Mouse (Mus musculus) adrenal gland, adult 8-10 months (tissue): Measurements from ENCODE around the gene Eno3. TPM values are rescaled to one million over a fixed set of nuclear protein-coding genes. Genes with fewer than 3 reads are reported as not detected.

Experiments
- DNase-seq: peaks from one replicate; pipeline ENCODE4 v3.0.0; 2022
- total RNA-seq, 4 experiments: library from RNA; stranded (reverse); gene quantifications; 2 replicates each; pipeline ENCODE4 v1.2.4; 2022

The Eno3 gene
- total RNA-seq, 4 experiments from 2014 or later: 39.4 to 66.5 (median 54.7) TPM

DNA sequence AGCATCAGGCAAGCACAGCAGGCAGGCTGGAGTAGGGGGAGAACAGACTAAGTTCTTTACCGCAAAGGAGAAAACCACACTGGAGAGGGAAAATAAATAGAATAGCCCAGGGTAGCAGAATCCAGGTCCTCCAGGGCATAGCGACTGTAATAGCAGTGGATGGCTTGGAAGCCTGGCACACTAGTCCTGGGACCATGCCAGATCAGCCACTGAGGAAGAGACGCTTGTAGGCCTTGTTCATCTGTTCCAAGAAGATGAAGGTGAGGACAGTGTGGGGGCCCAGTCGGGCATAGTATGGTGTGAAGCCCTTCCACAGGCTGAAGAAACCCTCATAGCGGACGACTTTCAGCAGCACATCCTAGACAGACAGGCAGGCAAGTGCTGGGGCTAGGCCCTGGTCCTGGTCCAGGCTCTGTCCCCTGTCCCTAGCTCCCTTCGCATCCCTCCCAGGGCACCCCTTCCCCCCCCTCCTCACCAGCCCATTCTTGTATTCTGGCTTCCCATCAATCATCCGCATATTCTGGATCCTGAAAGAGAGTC is 12.4 kb upstream of the Eno3 start:
- no peak for DNase-seq

DNA sequence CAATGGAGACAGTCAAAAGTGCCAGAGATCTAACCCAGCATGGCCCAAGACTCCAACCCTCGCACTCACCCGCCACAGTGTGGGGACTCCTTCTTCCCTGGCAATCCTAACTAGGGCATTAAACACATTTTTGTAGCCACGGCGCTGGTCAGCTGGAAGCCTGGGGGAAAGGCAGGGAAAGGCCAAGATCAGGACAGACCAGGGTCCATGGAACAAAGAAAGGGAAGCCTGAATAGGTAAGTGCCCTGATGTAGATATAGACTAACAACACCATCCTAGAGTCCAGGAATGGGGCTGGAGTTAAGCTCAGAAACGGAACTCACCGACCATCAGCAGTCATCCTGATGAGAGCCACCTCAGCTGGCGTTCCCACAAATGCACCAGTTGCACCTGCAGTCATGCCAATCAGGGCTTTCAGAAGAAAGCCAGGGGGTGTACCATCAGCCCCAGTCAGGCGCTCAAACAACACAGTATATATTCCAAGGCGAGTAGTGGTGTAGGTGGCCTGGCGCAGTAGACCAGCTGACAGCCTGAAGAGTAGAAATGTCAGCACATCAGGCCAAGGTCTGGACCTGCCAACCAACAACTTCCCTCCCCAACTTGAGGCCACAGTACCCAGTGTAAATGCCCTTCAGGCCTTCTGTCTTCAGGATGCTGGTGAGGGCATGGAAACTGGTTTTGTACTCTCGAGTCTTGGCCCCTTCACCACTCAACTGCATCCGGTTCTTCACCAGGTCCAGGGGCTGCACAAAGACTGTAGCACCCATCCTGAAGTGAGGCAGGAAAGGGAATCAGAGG is 11.3 kb upstream of the Eno3 start:
- DNase-seq: no peak

DNA sequence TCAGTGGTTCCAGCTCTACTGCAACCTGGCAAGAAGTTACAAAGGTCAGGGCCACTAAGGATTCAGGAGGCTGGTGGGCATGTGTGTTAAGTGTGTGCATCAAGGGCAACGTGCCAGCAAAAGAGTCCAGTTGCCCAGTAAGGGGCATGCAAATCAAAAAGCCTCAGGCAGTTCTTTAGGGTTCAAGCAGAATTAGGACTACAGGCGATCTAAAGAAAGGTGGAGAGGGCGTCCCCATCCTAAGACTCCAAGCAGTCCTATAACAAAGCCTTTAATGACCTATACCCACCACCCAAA is 10.8 kb upstream of the Eno3 start:
- no peak for DNase-seq

DNA sequence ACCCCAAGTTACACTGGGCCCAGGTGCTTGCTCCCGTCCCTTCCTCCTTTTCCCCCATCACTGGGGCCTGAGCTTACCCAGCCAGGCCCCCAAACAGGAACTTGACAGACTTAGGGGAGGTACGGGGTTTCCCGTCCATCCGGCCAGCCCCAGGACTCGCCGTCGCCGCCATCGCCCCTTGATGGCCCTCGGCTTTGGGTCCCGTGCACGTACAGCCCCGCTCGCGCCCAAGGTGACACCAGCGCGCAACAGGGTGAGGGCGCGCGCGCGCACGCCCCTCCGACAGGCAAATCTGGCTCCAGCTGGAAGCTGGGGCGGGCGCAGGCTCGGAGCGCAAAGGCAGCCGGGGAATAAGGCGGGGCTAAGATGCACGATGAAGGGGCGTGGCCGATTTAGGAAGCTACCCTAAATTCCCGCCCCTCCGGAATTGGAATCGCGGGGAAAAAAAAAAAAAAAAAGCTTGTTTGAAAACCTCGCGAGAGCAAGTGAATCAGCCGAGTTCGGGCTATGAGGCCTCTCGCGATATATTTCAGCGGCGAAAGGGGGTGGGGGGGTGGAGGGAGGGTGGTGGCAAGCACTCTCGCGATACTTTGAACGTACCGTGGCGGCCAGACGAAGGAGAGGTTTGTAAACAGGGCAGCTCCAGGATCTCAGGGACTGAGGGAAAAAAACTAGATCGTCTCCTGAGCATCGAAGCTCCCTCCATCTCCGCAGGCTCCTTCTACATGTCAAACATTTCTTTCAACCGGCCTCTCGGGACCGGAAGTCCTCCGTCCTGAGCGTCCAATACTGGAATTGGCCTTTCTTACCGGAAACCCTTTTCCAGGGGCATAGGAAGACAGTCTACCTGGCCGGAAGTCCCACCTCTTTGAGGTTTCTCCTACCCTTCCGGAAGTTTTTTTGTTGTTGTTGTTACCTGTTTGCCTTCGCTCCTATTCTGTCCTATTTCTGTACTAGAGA is 10.0 kb upstream of the Eno3 start, which contains the start of the genes Rnf167 and Slc25a11:
TSS of gene Rnf167 (plus strand) at position 545 of the 960 bp plus-strand sequence.
TSS of gene Slc25a11 (minus strand) at position 789 of the 960 bp plus-strand sequence.
- DNase-seq: peak; percentile 95

DNA sequence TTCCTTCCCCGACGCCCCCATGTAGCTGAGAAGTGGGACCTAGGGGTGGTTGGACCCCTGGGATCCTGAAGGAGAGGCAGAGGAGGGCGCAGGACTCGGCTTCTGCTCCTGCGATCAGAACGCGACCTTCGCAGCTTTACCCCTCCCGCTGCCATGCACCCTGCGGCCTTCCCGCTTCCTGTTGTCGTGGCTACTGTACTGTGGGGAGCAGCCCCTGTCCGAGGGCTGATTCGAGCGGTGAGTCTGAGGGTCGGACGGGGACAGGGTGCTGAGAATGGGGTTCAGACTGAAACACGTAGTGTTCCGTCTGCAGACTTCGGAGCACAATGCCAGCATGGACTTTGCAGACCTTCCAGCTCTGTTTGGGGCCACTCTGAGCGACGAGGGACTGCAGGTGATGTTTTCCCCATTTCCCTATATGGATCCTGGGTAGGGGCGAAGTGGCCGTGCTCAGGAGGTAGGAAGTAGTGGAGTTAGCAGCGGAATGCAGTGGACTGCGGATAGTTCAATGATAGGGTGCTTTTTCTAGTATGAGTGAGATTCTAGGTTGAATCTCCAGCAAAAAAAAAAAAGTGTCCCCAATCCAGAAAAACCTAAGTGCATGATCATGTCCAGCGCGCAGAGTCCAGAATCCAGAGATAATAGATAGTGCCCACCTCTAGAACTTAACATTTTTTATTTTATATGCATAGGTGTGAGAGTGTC is 9.1 kb upstream of the Eno3 start:
- DNase-seq: peak; percentile 52

DNA sequence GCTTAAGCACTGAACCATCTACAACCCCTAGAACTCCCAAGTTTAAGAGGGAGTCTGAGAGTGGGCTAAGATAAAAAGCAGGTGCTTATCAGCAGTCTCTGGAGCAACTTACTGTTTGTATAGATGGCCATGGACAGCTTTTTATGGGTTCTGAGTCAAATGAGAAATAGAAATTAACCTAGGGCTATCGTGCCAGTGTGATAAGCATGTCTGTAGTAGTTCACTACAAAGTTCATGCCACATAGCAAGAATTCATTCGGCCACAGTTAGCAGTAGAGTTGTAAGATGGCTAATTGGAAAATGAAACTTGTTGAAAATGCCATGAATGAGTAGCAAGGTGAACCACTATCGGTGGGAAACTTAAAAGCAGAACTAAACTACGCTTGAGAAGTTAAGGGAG is 8.5 kb upstream of the Eno3 start:
- no peak for DNase-seq

DNA sequence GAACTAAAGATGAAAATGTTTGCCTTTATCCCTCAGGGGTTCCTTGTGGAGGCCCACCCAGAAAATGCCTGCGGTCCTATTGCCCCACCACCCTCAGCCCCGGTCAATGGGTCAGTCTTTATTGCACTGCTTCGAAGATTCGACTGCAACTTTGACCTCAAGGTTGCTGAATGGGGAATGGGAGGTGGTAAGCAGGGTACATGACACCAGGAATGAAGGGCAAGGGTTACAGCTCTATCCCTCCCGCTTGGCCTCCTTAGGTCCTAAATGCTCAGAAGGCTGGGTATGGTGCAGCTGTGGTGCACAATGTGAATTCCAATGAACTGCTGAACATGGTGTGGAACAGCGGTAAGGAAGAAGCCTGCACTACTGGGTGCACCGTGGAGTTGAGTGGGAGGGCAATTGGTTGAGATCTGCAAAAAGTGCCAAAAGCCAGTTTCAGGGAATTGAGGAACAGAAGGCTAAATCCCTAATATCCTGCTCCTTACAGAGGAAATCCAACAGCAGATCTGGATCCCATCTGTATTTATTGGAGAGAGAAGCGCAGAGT is 7.7 kb upstream of the Eno3 start:
- no peak for DNase-seq

DNA sequence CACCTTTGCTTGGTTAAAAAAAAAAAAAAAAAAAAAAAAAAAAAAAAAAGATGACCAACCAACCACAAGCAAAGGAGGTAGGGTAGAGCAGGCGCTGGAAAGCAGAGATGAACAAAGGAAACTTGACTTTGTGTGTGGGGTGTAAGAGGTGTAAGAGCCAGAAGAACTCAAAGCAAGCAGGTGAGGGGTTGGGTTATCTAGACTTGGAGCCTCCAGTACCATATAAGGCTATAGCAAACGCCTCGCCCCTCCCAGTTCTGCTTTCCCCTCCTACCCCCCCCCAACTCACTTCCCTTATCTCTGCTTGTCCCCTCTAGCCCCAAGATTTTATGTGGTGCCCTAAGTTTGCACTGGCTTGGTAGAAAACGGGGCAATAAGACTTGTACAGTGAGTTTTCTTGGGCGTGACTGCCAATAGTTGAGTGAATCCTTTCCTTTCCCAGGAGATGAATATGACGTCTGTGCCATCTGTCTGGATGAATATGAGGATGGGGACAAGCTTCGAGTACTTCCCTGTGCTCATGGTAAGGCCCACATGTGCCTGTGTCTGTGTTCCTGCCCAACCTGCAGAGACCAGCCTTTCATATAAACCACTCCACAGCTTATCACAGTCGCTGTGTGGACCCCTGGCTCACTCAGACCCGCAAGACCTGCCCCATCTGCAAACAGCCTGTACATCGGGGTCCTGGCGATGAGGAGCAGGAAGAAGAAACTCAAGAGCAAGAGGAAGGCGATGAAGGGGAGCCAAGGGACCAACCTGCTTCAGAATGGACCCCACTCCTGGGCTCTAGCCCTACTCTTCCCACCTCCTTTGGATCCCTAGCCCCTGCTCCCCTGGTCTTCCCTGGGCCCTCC is 6.5 kb upstream of the Eno3 start:
- DNase-seq: no peak

DNA sequence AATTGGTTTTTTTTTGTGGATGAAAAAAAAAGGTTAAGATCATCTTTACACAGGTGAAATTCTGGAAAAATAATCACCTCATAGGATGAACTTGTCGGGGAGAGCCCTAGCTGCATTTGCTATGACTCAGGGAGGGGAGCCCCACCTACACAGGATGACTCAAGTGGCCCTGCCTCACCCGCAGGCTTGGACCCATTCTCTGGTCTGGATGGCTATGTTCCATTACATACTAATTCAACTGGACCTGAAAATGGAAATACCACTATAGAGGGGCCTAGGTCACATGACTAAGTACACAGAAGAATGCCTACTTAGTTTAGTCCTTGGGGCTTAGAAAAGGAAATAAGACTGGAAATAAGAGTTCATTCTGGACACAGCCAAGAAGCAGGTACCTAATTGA is 5.6 kb upstream of the Eno3 start:
- DNase-seq: peak; percentile 64

DNA sequence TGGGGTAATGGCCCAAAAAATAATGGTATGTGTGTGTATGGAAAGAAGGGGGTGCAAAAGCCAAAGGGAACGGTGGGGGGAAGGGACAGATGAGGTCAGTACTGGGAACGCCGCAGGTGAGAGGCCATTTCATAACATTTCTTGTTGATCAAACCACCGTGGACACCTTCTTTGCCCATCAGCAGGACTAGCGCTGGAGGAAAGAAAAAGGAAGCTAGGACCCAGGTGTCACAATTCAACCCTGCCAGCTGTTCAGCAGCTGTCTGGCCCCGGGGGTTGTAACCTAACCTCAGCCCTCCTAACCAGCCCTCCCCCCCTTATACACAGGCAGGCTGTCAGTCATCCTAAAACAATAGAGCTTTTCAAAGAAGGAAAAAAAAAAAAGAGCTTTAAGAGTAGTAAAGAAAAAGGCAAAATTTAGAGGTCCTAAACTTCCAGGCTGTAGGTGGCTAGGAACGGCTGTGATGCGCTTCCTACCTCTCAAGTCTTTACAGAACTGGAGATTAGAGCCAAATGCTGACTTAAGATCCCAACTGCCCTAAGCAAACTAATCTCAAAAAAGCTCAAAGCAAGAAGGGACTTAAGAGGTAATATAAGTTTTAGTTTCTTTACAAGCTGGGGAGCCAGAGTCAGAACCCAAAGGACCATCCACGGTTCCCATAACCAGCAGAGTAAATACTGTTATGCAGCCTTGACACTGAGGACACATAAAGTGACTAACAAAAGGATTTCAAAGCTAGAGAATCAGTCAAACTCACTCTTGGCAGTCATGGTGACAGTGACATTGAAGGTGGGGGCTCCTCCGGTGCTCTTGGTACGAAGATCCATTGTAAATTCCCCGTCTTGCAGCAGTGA is 4.7 kb upstream of the Eno3 start:
- DNase-seq: no peak

DNA sequence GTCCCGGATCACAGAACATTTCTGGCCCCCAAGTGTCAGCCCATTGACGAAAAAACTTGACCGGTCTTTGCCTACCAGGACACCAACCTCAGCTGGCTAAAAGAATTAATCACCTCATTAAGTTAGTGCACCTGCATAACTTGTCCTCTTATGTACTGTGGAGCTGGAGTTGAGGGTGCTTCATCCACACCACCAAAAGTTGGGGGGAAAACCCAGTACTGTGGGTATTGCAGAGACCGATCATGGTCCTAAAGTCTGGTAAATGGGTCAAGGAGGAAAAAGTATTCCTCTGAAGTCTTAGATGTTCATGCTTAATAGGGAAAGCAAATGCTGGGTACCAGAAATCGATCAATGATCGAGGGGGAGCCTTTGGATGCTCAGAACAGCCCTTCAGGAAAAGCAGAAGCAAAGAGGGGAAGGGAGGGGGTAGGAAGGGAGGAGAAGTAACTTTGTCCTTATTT is 4.1 kb upstream of the Eno3 start:
- no peak for DNase-seq

DNA sequence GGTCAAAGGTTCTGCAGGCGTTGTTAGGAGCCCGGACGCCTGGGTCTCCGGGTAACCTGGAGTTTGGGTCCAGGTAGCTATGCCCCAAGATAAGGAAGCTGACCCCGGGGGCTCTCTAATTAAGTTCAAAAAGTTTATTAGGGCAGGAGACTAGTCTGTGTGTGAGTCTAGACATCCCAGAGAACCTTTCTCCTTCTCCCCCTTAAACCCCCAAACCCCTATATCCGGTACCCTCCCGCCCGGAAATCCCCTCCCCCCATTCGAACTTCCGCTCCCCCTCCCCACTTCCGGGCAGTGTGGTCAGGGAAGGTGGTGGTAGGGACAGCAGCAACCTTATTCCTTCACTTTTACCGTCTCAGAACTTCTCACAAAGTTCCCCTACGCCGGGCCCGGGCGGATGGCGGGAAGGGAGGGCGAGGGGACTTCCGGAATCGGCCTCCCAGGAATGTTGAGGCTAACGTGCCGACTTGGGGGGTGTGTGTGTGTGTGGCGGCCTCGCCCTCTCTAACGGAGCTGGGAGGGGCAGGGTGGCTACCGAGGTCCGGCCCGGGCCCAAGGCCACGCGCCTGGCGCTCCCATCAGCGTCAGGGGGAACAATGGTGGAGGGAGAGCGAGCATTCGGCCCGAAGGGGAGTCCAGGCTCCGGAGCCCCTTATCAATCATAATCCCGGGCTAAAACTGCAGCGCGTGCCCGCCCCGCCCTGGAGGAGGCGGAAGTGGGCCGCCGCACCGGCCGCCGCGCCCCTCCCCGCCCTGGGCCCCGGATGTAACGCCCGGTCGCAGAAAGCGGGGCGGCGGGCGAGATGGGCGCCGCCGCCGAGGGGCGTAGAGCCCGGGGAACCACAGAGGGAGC is 3.4 kb upstream of the Eno3 start:
- peak; percentile 68 for DNase-seq

DNA sequence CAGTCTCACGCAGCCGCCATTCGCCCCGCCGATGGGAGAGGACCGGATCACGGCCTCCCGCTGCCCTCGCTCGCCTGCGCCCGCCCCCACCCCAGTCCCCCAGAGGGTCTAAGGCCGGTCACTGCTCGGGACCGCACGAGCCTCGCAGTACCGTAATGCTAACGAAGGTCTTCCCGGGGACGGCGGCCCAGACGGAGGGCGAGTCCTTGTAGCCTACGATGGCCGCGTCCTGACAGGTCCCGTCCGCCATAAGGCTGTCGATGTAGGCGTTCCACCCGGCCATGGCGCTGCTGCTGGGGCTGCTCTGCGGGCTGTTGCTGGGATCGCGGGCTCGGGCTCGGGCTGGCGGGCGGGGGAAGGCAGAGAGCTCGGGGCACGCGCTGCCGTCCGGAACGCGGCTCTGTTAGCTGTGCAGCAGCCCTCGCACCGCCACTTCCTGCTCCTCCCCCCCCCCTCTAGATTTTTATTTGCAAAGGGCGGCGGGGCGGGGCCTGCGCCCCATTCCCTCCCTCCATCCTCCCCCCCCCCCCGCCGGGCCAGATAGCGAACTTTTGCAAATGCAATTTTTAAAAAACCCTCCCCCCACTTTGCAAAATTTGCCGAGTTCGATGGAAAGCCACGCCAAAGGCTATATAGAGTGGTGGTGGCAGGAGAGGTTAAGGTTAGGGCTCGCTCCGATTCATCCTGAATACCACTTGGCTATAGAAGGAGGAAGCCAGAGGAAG is 2.6 kb upstream of the Eno3 start, which contains the start of gene Pfn1:
TSS of gene Pfn1 (minus strand) at position 447 of the 725 bp plus-strand sequence.
- peak; percentile 54 for DNase-seq

DNA sequence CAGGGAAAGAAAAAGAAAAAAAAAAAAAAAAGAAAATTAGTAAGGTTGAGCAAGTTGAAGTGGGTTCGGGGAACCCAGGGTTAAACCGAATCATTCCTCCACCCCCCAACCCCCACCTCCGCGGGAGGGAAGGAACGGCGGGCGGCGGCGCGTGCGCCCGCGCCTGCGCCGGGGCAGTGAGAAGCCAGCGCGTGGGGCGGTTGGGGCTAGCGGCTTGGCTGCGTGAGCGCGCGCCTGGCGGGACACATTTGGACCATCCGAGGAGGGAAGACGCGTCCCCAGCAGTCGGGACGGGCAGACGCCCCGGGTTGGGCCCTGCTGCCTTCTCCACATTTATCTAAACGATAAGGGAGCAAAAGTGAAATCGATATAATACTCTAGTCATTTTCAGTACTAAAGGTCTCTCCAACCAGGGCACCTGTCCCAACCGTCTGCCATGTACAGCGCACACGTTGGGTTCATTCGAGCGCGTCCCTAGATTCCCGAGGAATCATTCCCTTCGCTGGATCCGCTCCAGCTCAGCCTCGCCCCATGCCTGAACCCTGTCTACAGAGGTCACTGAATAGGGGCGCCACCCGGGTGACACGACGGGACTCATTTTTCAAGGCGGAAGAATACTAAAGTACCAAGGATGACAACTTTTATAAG is 2.0 kb upstream of the Eno3 start:
- DNase-seq: peak; percentile 79

DNA sequence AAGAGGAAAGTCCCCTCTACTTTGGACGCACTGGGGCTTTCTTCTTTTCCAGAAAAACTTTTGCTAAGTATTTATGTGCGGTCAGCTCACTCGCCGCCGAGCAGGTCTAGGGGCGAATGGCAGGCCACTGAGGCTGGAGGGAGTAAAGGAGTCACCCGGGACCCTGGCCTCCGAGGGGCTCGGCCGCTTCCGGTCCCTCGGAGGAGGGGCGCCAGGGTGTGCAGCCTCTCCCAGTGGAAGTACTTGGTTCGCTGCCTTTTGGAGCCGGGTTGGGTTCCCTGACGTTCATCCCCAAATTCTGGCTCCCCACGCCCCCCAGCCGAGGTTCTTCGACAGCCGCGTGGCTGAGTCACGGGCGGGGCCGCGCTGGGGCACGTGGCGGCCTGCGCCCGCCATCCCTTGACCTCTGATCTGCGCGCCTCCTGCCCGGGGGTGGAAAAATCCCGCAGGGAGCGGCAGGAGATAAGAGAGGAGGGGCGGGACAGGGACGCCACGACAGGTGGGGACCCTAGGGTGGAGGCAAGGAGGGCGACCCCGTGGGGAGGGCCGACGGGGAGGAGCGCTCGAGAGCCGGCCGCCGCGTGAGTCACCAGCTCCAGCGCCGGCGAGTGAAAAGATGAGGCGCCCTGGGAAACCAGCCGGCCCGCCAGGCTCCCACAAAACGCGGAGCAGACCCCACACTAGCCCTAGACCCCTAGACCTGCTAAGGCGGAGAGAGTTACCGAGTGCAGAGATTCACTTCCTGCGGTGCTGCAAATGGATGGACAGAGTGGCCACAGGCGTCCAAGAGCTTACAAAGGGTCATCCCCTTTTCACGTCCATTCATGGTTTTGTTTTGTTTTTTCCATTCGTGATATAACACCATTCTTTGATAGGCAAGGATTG is 1.2 kb upstream of the Eno3 start:
- DNase-seq: peak; percentile 68

DNA sequence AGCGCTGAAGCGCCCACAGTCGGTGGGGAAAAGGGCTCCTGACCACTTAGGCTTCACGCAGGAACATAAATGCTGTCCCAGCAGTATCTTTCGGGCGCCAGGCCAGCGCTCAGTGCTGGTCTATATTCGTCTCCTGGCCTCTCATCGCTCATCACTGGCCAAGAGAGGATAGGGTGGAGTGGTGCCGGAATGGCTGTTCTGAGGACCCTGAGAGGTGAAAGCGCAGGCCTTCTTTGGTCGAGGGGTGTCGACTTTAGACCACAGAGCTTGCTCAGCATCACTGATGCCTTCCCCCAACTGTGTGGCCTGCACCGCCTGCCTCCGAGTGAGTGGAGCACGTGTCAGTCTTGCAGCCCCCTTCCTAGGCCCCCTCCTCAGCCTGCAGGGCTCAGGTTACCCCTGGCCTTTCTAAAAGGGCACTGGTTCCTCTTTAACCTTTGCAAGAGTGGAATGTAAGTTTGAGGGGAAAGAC is 510 bp upstream of the Eno3 start:
- DNase-seq: no peak

DNA sequence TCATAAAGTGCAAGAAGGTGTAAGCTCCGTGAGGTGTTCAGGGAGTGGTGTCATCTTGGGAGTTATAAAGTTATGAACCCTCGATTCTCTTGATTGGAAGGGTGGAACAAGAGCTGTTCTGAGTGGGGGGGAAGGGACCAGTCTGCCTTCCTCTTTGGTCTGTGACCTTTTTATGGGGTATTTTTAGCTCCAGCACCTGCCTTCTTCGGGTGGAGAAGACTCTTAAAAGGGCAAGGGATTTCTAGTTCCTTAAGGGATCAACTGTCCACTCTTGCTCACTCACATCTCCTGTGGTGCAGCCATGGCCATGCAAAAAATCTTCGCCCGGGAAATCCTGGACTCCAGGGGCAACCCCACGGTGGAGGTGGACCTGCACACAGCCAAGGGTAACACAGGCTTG is 571 bp downstream of the Eno3 start:
- DNase-seq: no peak
